8 mouse cellular contexts compared by ENCODE assay signal in the genomic region with DNA sequence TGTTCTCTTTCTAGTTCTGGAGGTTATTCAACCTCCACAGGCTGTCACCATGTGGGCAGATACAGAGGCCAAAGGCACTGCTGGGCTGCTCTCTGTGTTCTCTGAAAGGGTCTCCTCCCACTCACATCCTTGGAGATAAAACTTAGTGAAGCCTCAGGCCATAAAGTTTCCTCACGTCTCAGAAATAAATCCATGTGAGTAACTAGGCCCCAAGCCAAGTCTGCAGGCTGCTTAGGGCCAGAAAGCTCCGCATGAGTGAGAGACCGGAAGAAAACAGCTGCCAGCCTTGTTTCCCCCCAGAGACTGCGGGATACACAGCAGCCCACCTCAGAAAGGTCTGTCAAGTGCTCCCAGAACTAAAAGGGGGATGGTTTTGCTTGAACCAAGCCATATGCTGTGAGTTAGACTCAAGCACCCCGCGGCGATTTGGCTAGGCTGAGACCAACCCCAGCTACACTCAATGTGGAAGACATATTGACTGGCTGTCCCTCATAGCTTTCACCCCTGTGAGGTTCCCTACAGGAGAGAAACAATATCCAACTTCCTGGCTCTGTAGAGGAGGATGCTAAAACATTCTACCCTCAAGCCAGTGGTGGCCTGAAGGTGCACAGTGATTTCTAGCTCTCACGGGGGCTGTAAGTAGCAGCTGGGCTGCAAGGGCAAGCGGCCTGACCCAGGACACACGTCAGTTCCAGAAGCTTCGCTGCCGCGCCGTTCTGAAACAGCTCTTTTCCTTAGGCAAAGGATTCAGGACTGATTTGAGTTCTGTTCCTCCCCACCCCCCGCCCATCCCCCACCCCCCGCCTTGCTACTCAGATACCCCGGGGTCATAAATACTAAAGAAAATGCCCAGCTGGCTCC. TPM values are rescaled to one million over a fixed set of nuclear protein-coding genes. Genes with fewer than 3 reads are reported as not detected.
DNase-seq lines count a peak whose midpoint lies in the region.

No protein-coding gene starts in this region.

- DNase-seq in adrenal gland, postnatal 10 days: peak; percentile 66
- no peak for DNase-seq in adrenal gland, adult 18-20 months (ENCODE audit: low spot score in 2 of 2)
- DNase-seq in urinary bladder, postnatal 14 days (ENCODE audit: low spot score): peak; percentile 72
- DNase-seq in urinary bladder, postnatal 10 days (ENCODE audit: low spot score): no peak
- peak; percentile 62 for DNase-seq in kidney, adult 11 months
- DNase-seq in lung, postnatal 36 days: peak; percentile 62
- no peak for DNase-seq in spleen, adult 12 weeks (ENCODE audit: low spot score)
- no peak for DNase-seq in spleen, postnatal 4 days (ENCODE audit: low spot score in 2 of 2)

RNA-seq across cellular contexts. Expression of a gene that starts 43.9 kb away (rescaled TPM):
- total RNA-seq in adrenal gland, postnatal 10 days (2021): 100 to 1,000 TPM; 119 to 140 TPM
- total RNA-seq in adrenal gland, adult 18-20 months (2021): 10 to 100 TPM; 97.4 TPM

RNA-seq across cellular contexts. Expression of a gene that starts 53.6 kb away (rescaled TPM):
- 10 to 100 TPM; 44.4 to 47.5 TPM for total RNA-seq in adrenal gland, postnatal 10 days (2021)
- 10 to 100 TPM; 38.4 to 74.9 TPM for total RNA-seq in adrenal gland, adult 18-20 months (2021)

Comparison
In these comparisons a context has a peak if more than half of its experiments do, and no peak if none do; other contexts are left out.
1. DNase-seq: peak in adrenal gland, postnatal 10 days (single experiment), urinary bladder, postnatal 14 days (single experiment), kidney, adult 11 months (single experiment) and lung, postnatal 36 days (single experiment); none in adrenal gland, adult 18-20 months (0 of 2), urinary bladder, postnatal 10 days (single experiment), spleen, adult 12 weeks (single experiment) and spleen, postnatal 4 days (0 of 2).